Mouse (Mus musculus) liver, embryonic 16.5 days (tissue): Measurements from ENCODE around the gene Acap2. TPM values are rescaled to one million over a fixed set of nuclear protein-coding genes. Genes with fewer than 3 reads are reported as not detected.

ENCODE experiments used
- ATAC-seq: fragments of 200-750 bp; cut with Nextera tagmentation; 2 replicates; pipeline ENCODE4 v1.8.0; 2017; ENCODE audit warnings: low read depth, mild to moderate bottlenecking, moderate number of reproducible peaks, moderate library complexity
- H3K27ac ChIP-seq: fragments of 300-500 bp; sonication (generic); 2 replicates; pipeline ENCODE4 v1.5.1; 2014; ENCODE audit warnings: mild to moderate bottlenecking, low read length
- H3K27me3 ChIP-seq: fragments of 300-500 bp; sonication (generic); 2 replicates; pipeline ENCODE4 v1.6.1; 2014; ENCODE audit warnings: low read depth, low read length, mixed read lengths; ENCODE audit not compliant: control insufficient read depth, insufficient read depth
- H3K36me3 ChIP-seq: fragments of 300-500 bp; sonication (generic); 2 replicates; pipeline ENCODE4 v1.6.1; 2014; ENCODE audit warnings: mild to moderate bottlenecking; ENCODE audit not compliant: control insufficient read depth, insufficient read depth
- H3K4me1 ChIP-seq: fragments of 300-500 bp; sonication (generic); 2 replicates; pipeline ENCODE4 v1.6.1; 2014; ENCODE audit warnings: low read depth, low read length, mixed read lengths; ENCODE audit not compliant: control insufficient read depth
- H3K4me2 ChIP-seq: fragments of 300-500 bp; sonication (generic); 2 replicates; pipeline ENCODE4 v1.6.1; 2014; ENCODE audit warnings: low read depth, low read length, mixed read lengths
- H3K4me3 ChIP-seq: fragments of 300-500 bp; sonication (generic); 2 replicates; pipeline ENCODE4 v1.5.1; 2014; ENCODE audit warnings: low read depth, mild to moderate bottlenecking, low read length
- H3K9ac ChIP-seq: fragments of 300-500 bp; sonication (generic); 2 replicates; pipeline ENCODE4 v1.6.1; 2014; ENCODE audit warnings: low read depth, low read length
- H3K9me3 ChIP-seq: fragments of 300-500 bp; sonication (generic); replicated peaks from 2 replicates; pipeline ENCODE4 v1.6.1; 2016; ENCODE audit warnings: low read length; ENCODE audit not compliant: control insufficient read depth
- WGBS: fragments of 180-500 bp; shearing (Covaris S2); extraction: QIAGEN DNeasy Blood & Tissue Kit; methylation state at CpG from one replicate; pipeline ENCODE4 v1.1.7; 2014; ENCODE audit not compliant: insufficient replicate concordance; 5-methylcytosine and 5-hydroxymethylcytosine counted together
- polyA plus RNA-seq: library from polyadenylated mRNA; unstranded; fragments of >200 nt; fragmentation: Nextera tagmentation; extraction: Ambion mirVana; gene quantifications from 2 replicates; pipeline ENCODE4 v1.2.1, GENCODE M21; 2015

Acap2 gene
- polyA plus RNA-seq, 1 experiment from 2014 or later = 5.6 TPM

DNA sequence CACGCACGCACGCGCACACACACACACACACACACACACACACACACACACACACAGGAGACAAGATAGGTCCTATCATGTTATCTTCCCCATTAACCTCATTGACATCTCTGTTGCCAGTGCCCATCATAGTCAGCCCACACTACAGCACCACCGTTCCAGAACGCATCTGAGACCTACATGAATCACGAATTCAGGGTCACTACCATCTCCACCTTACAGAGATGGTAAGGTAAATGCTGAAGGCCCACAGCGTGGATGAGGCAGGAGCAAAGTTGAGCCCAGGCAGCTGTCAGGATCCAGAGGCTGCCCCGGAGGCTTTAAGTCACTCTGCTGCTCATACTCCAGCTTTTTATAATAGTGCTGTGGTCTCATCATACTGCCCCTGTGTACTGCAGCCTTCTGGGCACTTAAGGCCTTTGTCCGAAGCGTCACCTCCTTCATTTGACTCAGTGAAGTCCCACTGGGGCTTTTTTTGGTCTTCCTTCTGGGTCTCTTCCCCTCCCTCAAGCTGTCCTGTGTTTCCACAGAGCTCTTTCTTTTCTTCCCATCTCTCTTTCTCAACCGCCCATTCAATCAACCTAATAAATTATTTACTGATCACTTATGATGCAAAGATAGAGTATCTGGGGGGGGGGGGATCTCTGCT lies 33.9 kb upstream of the Acap2 start:
- H3K4me1 ChIP-seq = peaks cover 3% of the 10 kb centered on the region
- H3K27ac ChIP-seq = no peak overlapping the region
- ATAC-seq = no peak
- no peaks in the 10 kb centered on the region for H3K27me3 ChIP-seq
- no peaks in the 10 kb centered on the region for H3K36me3 ChIP-seq
- no peak overlapping the region for H3K4me2 ChIP-seq
- H3K9me3 ChIP-seq = no peaks in the 10 kb centered on the region
- H3K9ac ChIP-seq = no peak overlapping the region
- WGBS = 68% methylated on average over 12 of the region's 12 CpGs
- no peak overlapping the region for H3K4me3 ChIP-seq

DNA sequence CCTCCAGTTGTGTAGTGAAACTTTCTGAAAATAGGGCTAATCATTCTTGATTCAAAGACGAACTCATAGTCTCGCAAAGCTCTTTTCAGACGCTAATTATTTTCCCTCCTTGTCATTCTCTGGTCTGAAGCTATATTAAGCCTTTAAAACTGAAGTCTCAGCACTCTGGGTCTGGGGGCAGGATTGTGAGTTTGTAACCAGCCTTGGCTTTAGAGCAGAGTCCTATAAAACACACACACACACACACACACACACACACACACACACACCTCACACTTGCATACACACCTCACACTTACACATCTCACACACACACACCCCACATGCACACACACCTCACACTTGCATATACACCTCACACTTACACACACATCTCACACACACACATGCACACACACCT lies 33.3 kb upstream of the Acap2 start:
- ATAC-seq = no peak
- H3K27ac ChIP-seq = no peak overlapping the region

GRCm38 (mm10) chr16:31233541-31234339 lies 32.7 kb upstream of the Acap2 start:
- no peak; the same call in 1 of the 2 replicates for ATAC-seq
- Histone ChIP-seq H3K9me3 (no peaks in the 10 kb centered on the region), H3K9ac (no peak overlapping the region), H3K4me2 (peak overlapping the region; percentile 46), H3K27ac (peak overlapping the region; percentile 50; the same call in 1 of the 2 replicates), H3K4me1 (peaks cover 3% of the 10 kb centered on the region), H3K36me3 (no peaks in the 10 kb centered on the region), H3K27me3 (no peaks in the 10 kb centered on the region), H3K4me3 (peak overlapping the region; percentile 29)
- 7% methylated on average over 20 of the region's 20 CpGs for WGBS

More for the DNA sequence above, 33.3 kb upstream of the Acap2 start:
- Histone ChIP-seq H3K4me2 (peak overlapping the region; percentile 46), H3K4me1 (peaks cover 3% of the 10 kb centered on the region), H3K4me3 (no peak overlapping the region), H3K9ac (no peak overlapping the region), H3K36me3 (no peaks in the 10 kb centered on the region), H3K9me3 (no peaks in the 10 kb centered on the region), H3K27me3 (no peaks in the 10 kb centered on the region)
- 26% methylated on average over 3 of the region's 3 CpGs for WGBS

- no peak for ATAC-seq
Measured at GRCm38 (mm10) chr16:31233167-31233498, 32.1 kb upstream of the Acap2 start.

DNA sequence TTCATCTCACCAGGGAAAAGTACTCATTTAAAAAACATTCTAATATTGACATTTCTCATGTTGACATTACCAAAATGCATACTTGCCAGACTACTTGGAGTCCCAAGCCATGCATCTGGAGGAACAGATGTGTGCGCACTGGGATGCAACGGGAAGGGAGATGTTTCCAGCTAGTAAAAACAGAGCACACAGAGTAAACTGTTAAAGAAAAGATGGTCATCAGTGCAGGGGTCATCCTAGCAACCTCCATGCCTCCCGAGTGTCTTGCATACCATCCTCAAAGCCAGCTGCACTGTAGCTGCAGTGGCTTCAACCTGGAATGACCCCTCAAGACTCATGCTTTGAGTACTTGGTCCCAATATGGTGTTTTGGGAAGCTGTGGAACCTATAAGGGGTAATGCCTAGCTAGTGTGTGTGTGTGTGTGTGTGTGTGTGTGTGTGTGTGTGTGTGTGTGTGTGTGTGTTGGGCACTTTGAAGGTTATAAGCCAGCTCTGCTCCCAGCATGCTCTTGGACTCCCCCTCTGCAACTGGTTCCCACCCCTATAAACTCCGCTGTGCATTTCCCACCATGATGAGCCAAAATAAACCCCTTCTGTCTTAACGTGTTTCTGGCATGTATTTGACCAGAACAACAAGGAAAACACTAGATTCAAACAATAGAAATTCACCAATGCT lies 31.6 kb upstream of the Acap2 start:
- H3K9me3 ChIP-seq = no peaks in the 10 kb centered on the region
- no peak overlapping the region for H3K4me3 ChIP-seq
- no peak overlapping the region for H3K27ac ChIP-seq
- no peak for ATAC-seq
- no peak overlapping the region for H3K9ac ChIP-seq
- no peaks in the 10 kb centered on the region for H3K36me3 ChIP-seq
- H3K27me3 ChIP-seq = no peaks in the 10 kb centered on the region
- WGBS = 66% methylated on average over 5 of the region's 5 CpGs
- peaks cover 3% of the 10 kb centered on the region for H3K4me1 ChIP-seq
- H3K4me2 ChIP-seq = no peak overlapping the region

More at GRCm38 (mm10) chr16:31233167-31233498, 32.1 kb upstream of the Acap2 start:
- no peaks in the 10 kb centered on the region for H3K9me3 ChIP-seq
- H3K36me3 ChIP-seq = no peaks in the 10 kb centered on the region
- no peaks in the 10 kb centered on the region for H3K27me3 ChIP-seq
- H3K4me3 ChIP-seq = no peak overlapping the region; the same call in 1 of the 2 replicates
- H3K4me1 ChIP-seq = peaks cover 3% of the 10 kb centered on the region
- H3K27ac ChIP-seq = no peak overlapping the region
- H3K4me2 ChIP-seq = peak overlapping the region; percentile 46
- no peak overlapping the region for H3K9ac ChIP-seq
- 13% methylated on average over 4 of the region's 4 CpGs for WGBS

- 66% methylated on average over 5 of the region's 5 CpGs for WGBS
- H3K4me3 ChIP-seq = no peak overlapping the region
- H3K27me3 ChIP-seq = no peaks in the 10 kb centered on the region
- H3K36me3 ChIP-seq = no peaks in the 10 kb centered on the region
- no peaks in the 10 kb centered on the region for H3K9me3 ChIP-seq
- no peak overlapping the region for H3K27ac ChIP-seq
- no peak overlapping the region for H3K4me2 ChIP-seq
- peaks cover 3% of the 10 kb centered on the region for H3K4me1 ChIP-seq
- ATAC-seq = no peak
- no peak overlapping the region for H3K9ac ChIP-seq
Measured at GRCm38 (mm10) chr16:31231591-31231990, 30.5 kb upstream of the Acap2 start.

DNA sequence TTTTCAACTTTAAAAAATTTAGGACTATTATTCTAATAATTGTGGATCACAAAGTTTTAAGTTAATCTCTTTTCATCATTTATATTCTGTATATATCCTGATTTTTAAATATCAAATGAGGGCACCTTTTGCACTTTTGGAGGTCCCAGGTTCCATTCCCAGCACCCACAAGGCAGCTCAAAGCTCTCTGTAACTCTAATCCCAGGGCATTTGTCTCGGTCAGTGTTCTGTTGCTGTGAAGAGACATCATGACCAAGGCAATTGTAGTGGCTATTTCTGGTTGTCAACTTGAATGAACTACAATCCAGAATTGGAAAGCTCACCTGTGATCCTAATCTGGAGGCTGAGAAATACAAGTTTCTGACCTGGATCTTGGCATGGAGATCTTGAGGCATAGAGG lies 26.7 kb upstream of the Acap2 start:
- Histone ChIP-seq H3K4me2 (no peak overlapping the region), H3K4me1 (no peaks in the 10 kb centered on the region), H3K27me3 (no peaks in the 10 kb centered on the region), H3K27ac (no peak overlapping the region), H3K9me3 (no peaks in the 10 kb centered on the region), H3K36me3 (no peaks in the 10 kb centered on the region), H3K4me3 (no peak overlapping the region), H3K9ac (no peak overlapping the region)
- WGBS = 65% methylated on average over 1 of the region's 1 CpGs
- no peak for ATAC-seq

GRCm38 (mm10) chr16:31215271-31215670 lies 14.2 kb upstream of the Acap2 start:
- Histone ChIP-seq H3K9me3 (no peaks in the 10 kb centered on the region), H3K4me1 (peaks cover 4% of the 10 kb centered on the region), H3K4me3 (no peak overlapping the region), H3K36me3 (no peaks in the 10 kb centered on the region), H3K9ac (no peak overlapping the region), H3K4me2 (no peak overlapping the region), H3K27me3 (no peaks in the 10 kb centered on the region), H3K27ac (no peak overlapping the region)
- no peak for ATAC-seq
- 74% methylated on average over 4 of the region's 4 CpGs for WGBS

- no peaks in the 10 kb centered on the region for H3K36me3 ChIP-seq
- no peak overlapping the region for H3K4me2 ChIP-seq
- no peak overlapping the region for H3K9ac ChIP-seq
- no peaks in the 10 kb centered on the region for H3K9me3 ChIP-seq
- no peak overlapping the region for H3K4me3 ChIP-seq
- ATAC-seq = no peak
- 69% methylated on average over 6 of the region's 6 CpGs for WGBS
- H3K27ac ChIP-seq = no peak overlapping the region
- peaks cover 7% of the 10 kb centered on the region for H3K4me1 ChIP-seq
- no peaks in the 10 kb centered on the region for H3K27me3 ChIP-seq
Measured at GRCm38 (mm10) chr16:31213463-31213862, 12.4 kb upstream of the Acap2 start.
